Mouse (Mus musculus) adrenal gland (tissue): ENCODE data around the gene Kansl2.

Experiments
- intact Hi-C: fragments of 180-260 bp; cut with DNase I; formaldehyde crosslinking; loops from one replicate; pipeline ENCODE4 v1.15.1; 2025

Gene Kansl2

DNA sequence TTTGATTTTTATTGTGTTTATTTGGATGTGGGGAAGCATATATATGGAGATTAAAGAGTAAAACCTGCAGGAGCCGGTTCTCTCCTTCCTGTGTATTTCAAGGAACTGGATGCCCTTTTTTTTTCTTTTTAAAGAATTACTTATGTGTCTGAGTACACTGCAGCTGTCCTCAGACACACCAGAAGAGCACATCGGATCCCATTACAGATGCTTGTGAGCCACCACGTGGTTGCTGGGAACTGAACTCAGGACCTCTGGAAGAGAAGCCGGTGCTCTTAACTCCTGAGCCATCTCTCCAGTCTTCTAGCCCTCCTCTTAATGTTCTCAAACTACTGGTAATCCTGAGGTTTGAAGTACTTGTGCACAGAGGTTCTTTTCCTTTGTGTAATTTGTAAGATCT lies 3.9 kb upstream of the Kansl2 start:
- intact Hi-C loops: no loop called here

DNA sequence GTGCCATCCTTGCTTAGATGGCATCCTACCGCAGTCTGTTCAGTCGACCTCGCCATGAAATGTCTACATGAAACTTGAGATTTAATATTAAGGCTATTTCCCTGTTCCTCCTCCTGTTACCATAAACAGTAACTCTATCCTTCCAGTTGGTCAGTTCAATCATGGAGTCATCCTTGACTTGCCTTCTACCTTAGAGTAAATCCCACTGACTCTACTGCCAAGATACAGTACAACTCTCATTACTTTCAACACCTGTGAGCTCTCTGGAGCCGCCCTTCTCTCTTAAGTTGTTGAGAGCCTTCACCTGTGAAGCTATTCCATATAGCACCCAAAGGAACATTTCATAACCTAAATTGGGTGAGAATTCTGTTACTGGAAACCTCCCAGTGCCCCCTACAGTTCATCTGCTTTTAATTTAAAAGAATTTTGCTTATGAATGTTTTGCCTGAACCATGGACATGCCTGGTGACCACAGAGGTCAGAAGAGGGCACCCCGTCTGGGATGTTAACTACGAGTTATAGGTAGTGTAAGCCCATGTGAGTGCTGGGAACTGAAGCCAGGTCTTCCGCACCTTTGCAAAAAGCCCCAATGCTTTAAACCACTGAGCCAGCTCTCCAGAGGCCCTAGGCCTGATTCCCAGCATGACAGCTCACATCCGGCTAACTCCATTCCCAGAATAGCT lies 2.9 kb upstream of the Kansl2 start:
- intact Hi-C loops: no loop called here

DNA sequence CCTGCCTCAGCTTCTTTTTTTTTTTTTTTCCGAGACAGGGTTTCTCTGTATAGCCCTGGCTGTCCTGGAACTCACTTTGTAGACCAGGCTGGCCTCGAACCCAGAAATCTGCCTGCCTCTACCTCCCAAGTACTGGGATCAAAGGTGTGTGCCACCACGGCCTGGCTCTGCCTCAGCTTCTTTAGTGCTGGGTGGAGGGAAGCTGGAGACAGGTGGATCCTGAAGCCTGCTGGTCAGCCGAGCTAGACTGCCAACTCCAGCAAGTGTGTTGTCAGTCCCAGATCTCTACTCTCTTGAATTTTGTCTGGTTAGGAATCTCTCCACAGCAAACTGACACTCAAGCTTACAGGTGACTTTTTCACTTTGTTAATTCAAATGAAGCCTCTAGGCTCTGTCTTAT lies 1.9 kb upstream of the Kansl2 start:
- intact Hi-C loops: no loop called here

DNA sequence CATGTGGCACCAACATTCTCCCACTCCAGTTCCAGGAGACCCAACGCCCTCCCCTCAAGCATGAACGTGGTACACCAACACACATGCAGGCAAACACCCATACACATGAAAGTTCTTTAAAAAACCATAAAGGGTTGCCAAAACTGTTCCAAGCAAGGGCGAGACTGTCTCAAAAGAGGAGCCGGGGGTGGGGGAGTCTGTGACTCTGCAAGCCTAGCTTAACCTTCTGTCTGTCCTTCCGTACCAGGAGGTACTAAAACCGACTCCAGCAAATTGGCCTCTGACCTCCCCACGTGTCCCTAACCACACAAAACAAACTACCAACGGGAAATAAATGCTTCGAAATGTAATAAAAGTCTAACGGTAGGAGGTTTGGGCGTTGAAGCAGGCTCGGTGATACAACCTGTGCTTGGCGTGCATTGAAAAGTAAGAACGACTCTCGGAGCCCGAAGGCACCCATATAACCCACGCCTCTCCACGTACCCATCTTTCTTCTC lies 981 bp downstream of the Kansl2 start:
- intact Hi-C loops: loop anchor here (5.0 kb wide), 1 partner anchor 34 kb away; no protein-coding TSS in a partner anchor

DNA sequence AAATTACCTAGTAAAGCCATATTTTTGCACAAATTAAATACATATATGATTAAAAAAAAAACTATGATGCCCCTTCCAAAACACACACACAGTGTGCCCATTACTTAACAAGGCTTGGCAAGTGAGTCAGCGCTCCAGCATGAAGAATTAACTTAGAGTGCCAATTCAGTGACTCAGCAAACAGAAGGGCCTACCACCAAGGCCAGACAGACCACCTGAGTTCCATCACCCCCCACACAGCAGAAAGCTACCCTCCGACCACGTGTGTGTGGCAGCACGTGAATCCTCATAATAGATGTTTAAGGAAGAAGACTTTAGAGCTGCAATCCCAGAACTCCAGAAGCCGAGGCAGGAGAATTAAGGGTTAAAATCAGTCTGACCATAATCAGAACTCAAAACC lies 1.8 kb downstream of the Kansl2 start:
- intact Hi-C loops: loop anchor here (5.0 kb wide), 1 partner anchor 35 kb away; no protein-coding TSS in a partner anchor

DNA sequence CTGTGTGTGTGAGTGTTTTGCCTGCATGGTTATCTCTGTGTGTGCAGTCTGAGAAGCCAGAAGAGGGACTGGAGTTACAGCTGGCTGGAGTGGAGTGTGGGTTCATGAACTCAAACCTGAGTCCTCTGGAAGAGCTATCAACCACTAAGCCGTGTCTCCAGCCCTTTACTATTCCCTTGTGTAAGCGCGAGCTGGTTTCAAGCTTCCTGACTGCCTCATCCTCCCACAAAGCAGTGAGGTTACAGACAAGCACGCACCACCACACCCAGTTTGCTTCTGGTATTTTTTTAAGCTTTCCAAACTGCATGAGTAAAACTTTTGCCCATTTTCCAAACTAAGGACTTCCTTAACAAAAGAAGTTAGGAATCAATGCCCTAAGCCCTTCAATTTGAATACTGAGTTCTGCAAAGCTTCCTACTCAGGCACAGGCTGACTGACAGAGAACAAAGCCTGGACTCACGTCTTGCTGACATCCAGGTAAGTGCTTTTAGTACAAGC lies 5.9 kb downstream of the Kansl2 start:
- intact Hi-C loops: no loop called here

DNA sequence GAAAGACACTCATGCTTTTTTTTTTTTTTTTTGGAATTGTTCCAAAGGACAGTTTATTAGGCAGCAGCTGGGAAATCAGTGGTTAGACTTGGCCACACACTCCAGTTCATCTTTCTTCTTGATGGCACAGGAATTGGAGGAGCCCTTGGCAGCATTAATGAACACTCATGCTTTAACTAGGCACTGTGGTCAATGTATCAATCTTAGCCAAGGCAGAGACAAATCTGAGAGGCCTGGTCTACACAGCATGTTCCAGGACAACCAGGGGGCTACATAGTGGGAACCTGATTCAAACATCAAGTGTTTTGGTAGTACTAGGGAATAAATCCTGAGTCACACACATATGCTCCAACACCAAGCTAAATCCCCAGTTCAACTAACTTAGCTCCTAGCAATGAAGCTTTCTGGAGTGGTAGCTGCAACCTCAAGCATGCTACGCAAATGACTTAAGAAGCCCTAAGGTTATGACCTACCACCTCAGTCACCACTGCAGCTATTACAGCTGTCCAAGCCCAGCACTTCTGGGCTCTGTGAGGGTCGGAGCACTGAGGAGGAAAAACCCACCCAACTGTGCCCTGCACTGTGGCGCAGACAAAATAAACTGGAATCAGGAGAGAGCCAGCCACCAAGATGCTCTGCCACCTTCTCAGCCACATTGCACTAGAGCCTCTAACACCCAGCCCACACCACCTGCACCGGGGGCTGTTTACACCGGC lies 6.8 kb downstream of the Kansl2 start:
- intact Hi-C loops: no loop called here

DNA sequence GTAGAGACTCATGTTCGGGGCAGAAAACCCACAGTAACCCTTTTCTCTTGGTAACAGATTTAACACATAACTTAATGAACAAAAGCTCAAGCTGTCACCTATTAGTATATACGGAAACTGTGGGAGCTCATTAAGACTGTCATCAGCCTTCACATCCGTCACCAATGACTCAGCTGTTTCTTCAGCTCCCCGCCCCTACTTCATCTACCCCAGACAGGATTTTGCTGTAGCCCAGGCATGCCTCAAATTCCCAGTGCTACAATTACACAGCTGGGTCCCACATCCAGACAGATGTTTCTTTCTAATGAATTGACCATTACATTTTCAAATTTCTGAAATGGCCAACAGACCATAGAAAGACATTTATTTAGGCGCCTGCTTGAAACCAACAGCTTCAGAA lies 8.0 kb downstream of the Kansl2 start:
- intact Hi-C loops: no loop called here

DNA sequence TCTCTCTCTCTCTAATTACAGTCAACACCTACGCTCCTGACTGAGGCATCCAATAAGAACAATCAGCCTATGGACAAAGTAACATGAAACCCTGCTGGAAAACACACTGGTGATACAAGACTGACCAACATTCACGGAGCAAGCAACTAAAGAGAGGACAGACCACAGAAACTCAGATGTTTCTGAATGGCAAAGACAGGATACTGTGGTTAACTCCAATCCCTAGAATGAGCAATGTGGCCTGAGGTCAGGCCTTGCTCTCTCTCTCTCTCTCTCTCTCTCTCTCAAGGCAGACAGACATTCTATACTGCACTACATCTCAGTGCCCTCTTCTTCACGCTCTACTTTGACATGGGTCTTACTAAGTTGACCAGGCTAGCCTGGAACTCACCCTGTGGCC lies 12.8 kb downstream of the Kansl2 start:
- intact Hi-C loops: no loop called here

DNA sequence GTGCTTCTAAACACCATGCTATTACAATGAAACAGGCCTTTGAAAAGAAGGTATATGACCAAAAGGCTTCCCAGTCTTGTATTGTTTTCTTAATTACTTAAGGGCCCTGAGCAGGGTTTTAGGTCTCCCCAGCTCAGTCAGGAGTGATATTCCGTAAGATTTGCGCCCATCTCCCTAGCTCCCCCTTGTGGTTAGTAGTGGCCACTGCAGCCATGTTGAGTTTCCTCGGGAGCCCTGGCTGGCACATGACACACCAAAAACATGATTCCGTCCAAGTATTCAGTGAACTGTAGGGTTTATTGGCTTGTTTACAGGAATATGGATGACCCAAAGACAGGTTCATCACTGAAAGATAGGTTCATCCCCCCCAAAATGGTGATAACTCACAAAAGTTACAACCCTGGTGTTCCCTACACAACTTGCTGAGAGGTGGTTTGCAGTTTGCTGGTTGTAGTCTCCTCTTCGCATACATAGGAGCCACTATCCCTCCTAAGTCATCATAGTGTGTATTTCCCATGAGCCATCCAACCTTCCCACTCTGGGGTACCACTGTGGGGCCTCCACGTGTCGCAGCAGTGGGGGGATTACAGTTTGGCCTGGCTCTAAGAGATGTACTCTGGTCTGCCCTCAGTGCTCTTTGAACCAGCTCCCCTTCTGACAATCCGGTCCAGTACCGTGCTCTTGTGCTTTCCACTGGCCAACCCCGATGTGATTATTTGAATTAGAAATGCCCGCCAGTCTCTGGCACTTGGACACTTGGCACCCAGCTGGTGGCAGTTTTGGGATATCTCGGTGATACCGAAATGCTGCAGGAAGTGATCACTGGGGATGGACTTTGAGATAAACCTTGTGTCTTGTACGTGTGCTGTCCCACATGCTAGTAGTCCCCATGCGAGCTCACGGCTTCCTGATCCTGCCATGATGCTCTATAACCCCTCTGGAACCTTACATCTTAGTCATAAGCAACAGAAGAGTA lies 16.4 kb downstream of the Kansl2 start:
- intact Hi-C loops: loop anchor here (10.0 kb wide), 1 partner anchor 47 kb away; no protein-coding TSS in a partner anchor

DNA sequence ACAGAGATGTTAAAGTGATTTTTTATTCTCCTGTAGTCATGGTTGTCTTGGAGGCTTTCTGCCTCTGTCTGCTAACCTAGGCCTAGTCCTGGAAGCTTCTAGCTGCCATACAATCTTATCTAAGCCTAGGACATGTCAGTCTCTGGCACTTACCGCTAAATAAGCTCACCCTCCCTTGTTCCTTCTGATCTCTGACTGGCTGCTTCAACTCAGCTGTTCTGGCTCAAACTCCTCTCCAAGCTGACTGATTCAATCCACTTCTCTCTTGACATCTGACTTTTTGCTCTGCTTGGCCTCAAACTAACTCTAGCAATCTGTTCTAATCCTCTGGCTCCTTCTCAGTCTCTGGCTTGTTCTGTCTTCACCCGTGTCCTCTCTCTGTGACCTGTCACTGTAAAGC lies 19.2 kb downstream of the Kansl2 start:
- intact Hi-C loops: loop anchor here (10.0 kb wide), 1 partner anchor 50 kb away; no protein-coding TSS in a partner anchor

DNA sequence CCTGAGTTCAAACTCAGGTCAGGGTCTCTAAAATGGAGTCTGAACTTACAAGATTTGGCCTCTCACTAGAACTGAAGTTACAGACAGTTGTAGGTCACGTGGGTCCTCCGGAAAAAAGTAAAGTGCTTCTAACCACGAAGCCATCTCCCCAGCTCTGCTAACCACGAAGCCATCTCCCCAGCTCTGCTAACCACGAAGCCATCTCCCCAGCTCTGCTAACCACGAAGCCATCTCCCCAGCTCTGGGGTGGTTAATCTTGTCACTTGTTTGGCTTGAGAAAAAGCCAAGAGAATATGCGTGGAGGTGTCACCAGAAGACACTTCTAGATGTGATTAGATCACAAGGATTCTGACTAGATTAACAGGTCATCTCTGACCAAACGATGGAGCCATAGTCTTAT lies 19.9 kb downstream of the Kansl2 start:
- intact Hi-C loops: loop anchor here (10.0 kb wide), 1 partner anchor 51 kb away; no protein-coding TSS in a partner anchor

DNA sequence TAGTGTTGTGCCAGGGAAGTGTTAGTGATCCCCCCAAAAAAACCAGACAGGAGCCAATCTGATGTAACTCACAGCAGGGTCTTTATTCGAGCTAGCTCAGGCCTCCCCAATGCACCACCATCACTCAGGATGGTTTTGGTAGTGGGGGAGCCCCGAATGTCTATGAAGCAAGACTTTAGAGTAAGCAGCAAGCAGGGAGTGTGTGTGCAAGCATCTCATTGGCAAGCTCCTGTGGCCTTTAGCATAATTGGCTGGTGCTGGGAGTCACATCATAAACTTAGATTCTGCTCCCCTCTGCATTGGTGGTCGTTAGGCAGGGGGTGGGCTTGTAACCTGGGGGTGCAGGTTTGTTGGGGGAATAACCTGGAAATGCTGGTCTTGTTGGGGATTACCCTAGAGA lies 20.4 kb downstream of the Kansl2 start:
- intact Hi-C loops: loop anchor here (10.0 kb wide), 1 partner anchor 51 kb away; no protein-coding TSS in a partner anchor

DNA sequence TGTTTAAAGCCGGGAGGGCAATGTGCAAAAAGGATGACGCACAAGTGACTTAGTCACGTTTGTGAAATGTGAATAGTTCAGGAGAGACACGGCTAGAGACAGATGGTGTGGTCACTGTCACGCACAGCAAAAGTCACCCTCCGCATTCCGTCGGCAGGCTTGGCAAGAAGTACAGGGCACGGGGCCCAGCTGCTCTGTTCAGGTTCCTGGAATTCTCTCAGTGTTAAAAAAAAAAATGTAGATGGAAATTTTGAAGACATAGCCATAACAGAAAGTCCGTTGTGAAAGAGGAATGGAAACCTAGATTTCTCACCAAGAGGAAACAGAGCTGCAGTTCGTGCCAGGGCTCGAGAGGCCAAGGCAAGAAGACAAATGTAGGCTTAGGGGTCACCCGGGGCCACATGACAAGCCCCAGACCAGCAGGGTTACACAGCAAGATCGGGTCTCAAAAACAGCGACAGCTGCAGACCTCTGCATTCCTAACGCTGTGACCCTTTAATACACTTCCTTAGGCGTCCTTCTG lies 21.2 kb downstream of the Kansl2 start:
- intact Hi-C loops: loop anchor here (10.0 kb wide), 1 partner anchor 52 kb away; no protein-coding TSS in a partner anchor

DNA sequence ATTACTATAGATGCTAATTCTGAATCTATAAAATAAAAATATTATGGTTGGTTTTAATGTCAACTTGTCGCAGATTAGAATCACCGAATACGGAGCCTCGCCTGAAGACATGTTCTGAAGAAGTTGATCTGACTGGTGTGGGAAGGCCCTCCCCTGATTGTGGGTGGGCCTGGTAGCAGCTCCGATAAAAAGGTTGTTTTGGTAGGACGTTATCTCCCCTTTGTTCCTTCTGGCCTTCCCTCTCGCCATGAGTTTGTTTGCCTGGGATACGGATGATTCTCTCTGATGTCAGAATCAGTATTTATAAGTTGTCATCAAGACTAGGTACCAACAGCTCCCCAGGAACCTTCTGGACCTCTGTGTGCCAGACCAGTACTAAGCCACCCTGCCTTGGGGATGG lies 21.8 kb downstream of the Kansl2 start:
- intact Hi-C loops: loop anchor here (10.0 kb wide), 1 partner anchor 53 kb away; no protein-coding TSS in a partner anchor

DNA sequence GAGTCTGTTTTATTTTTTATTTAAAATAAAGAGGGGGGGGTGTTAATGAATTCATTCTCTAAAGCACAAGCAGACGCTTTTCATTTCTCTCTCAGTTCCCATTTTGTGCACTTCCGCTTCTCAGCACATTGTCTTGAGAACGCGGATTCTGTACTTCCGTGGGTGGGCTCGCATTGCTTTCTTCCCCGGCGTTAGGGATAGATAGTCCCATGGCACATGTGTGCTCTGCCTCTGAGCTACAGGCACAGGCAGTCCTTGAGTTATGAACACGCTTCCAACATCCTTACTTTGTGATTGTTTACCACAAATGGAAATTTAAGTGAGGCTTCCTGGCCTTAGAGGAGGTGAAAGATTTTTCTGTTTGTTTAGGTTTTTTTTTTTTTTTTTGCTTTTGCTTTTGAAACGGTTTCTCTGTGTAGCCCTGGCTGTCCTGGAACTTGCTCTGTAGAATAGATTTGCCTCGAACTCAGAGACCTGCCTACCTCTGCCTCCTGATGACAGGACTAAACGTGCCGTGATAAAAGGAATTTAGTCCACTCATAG lies 22.6 kb downstream of the Kansl2 start:
- intact Hi-C loops: loop anchor here (10.0 kb wide), 1 partner anchor 53 kb away; no protein-coding TSS in a partner anchor

DNA sequence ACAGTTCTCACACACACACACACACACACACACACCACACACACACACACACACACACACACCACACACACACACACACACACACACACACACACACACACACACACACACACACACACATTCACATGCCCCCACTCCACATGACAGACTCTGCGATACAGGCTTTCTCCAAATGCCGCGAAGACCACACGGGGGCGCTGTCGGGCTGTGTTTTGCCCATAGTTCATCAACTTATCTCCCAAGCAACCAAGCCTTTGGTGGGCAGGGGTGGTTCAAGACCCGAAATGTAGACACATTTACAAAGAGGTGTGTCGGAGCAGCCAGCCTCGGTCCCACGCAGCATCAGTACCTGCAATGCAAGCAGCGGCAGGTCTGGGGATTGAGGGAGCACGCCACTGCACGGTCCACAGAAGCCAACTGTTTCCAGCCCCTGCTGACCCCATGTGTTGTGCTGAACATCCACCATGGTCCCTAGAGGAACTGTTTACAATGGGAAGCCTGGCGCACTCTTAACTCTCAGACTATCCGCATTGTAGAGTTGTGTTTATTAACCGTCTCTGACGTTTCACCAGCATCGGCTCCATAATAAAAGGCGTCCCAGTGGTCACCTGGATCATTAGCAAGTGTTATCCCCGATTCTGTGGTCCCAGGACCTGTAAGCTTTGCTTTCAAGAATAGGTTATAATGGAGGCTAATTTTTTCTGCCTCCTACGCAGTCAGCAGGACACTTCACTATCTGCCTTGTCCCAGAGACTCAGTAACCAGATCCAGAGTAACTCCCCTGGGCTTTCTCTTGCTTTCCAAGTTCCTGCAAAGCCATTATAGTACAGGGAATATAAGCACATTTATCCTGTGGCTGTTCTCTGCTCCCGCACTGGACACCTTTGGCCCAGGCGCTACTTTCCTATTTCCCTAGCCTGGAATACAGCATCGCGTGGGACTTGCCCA lies 23.4 kb downstream of the Kansl2 start:
- intact Hi-C loops: loop anchor here (1.0 to 10.0 kb wide), 2 partner anchors 54 to 108 kb away; no protein-coding TSS in a partner anchor

DNA sequence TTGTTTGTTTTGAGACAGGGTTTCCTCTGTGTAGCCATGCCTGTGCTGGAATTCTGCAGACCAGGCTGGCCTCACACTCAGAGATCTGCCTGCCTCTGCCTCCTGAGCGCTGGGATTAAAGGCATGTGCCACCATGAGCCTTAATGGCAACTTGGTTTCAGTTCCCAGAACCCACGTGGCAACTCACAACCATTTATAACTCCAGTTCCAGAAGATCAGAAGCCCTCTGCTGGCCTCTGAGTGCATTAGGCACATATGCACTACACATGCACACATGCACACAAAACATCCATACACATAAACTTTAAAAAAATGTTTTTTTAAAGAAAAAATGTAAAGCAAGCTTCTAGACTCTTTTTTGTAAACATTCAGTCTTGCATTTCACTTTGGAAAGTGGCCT lies 24.7 kb downstream of the Kansl2 start:
- intact Hi-C loops: no loop called here

DNA sequence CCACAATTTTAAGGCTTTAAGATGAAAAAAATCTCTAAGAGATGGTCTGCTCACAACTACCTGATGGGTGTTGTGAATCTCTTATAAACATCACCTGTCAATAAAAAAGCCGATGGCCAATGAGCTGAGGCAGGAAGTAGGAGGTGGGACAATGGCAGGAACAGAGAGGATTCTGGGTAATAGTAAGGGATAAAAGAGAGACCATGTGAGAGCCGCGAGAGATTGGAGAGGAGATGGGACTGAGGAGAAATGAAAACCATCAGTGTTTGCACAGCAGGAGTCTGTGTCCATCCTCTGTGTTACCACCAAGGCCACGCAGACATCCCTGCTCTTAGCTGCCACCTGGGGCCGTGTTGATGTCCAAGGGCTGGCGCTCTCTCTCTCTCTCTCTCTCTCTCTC lies 26.7 kb downstream of the Kansl2 start:
- intact Hi-C loops: no loop called here
